Mouse (Mus musculus) stomach, postnatal 0 days (tissue): Measurements from ENCODE around the gene Disc1.

Experiments
- CTCF ChIP-seq: IDR thresholded peaks from 2 replicates; pipeline ENCODE4 v1.5.1; 2016; ENCODE audit warnings: antibody characterized with exemption, low read depth, mild to moderate bottlenecking, moderate library complexity
- EP300 ChIP-seq: optimal IDR thresholded peaks from 2 replicates; pipeline ENCODE3; 2016; ENCODE audit warnings: antibody characterized with exemption

GRCm38 (mm10) chr8:125068146-125068905, 14.3 kb downstream of the Disc1 start:
- TF ChIP-seq EP300, result no peak
- peak; percentile 55 for TF ChIP-seq CTCF
